Mouse (Mus musculus) bone marrow, adult 2 months (tissue): ENCODE data around the gene Dazap1. TPM values are rescaled to one million over a fixed set of nuclear protein-coding genes. Genes with fewer than 3 reads are reported as not detected.

Experiments
- H3K27ac ChIP-seq: fragments of 200-500 bp; 2 replicates; pipeline ENCODE4 v1.5.1; 2012; ENCODE audit warnings: low read depth, mild to moderate bottlenecking, control low read depth, inconsistent platforms, low read length; ENCODE audit not compliant: control insufficient read depth, poor library complexity, insufficient read depth
- H3K4me1 ChIP-seq: fragments of 200-500 bp; 2 replicates; pipeline ENCODE4 v1.6.1; 2011; ENCODE audit warnings: low read length; ENCODE audit not compliant: control insufficient read depth, insufficient read depth
- H3K4me3 ChIP-seq: fragments of 200-500 bp; replicated peaks from 2 replicates; pipeline ENCODE3; 2011; ENCODE audit warnings: mild to moderate bottlenecking, low read depth, low read length, control low read depth; ENCODE audit not compliant: control insufficient read depth
- CTCF ChIP-seq: fragments of 200-500 bp; IDR thresholded peaks from 2 replicates; pipeline ENCODE4 v1.5.1; 2011; ENCODE audit warnings: low read length, control low read depth; ENCODE audit not compliant: control insufficient read depth, insufficient read depth
- POLR2A ChIP-seq: fragments of 200-500 bp; IDR thresholded peaks from 2 replicates; pipeline ENCODE4 v1.6.1; 2011; ENCODE audit warnings: low read depth, mild to moderate bottlenecking, control low read depth, low read length, borderline replicate concordance; ENCODE audit not compliant: control insufficient read depth
- WGBS: fragments of 180-500 bp; shearing (Covaris S2); methylation state at CpG from one replicate; pipeline ENCODE4 v1.1.7; 2018; 5-methylcytosine and 5-hydroxymethylcytosine counted together
- polyA plus RNA-seq: library from polyadenylated mRNA; stranded (reverse); fragments of >200 nt; gene quantifications from 2 replicates; pipeline ENCODE4 v1.2.4, GENCODE M21; 2011; ENCODE audit warnings: low replicate concordance; ENCODE audit not compliant: missing spikeins, insufficient read depth, insufficient read length

The Dazap1 gene
- polyA plus RNA-seq, 1 experiment = 150 TPM

GRCm38 (mm10) chr10:80314494-80315001 lies 53.3 kb downstream of the Dazap1 start:
- peaks cover 4% of the 10 kb centered on the region for H3K4me1 ChIP-seq
- TF ChIP-seq CTCF (no peak), POLR2A (no peak)
- no peak overlapping the region for H3K4me3 ChIP-seq
- no peak overlapping the region for H3K27ac ChIP-seq
- 65% methylated on average over 16 of the region's 16 CpGs for WGBS

GRCm38 (mm10) chr10:80315315-80315714 lies 54.0 kb downstream of the Dazap1 start:
- no peak overlapping the region for H3K4me3 ChIP-seq
- TF ChIP-seq CTCF (no peak), POLR2A (no peak)
- H3K4me1 ChIP-seq = peaks cover 4% of the 10 kb centered on the region
- no peak overlapping the region for H3K27ac ChIP-seq
- WGBS = 56% methylated on average over 27 of the region's 27 CpGs

- Histone ChIP-seq H3K4me1 (peaks cover 10% of the 10 kb centered on the region), H3K4me3 (no peak overlapping the region), H3K27ac (no peak overlapping the region)
- TF ChIP-seq POLR2A (no peak; the same call in 1 of the 2 replicates), CTCF (no peak)
- 54% methylated on average over 11 of the region's 11 CpGs for WGBS
Observed at GRCm38 (mm10) chr10:80316359-80316781, 55.1 kb downstream of the Dazap1 start.

GRCm38 (mm10) chr10:80317011-80317410 lies 55.7 kb downstream of the Dazap1 start:
- Histone ChIP-seq H3K4me3 (no peak overlapping the region), H3K27ac (no peak overlapping the region), H3K4me1 (peaks cover 10% of the 10 kb centered on the region)
- 34% methylated on average over 10 of the region's 10 CpGs for WGBS
- no peak for TF ChIP-seq POLR2A
- TF ChIP-seq CTCF = no peak

GRCm38 (mm10) chr10:80320340-80320760 lies 59.1 kb downstream of the Dazap1 start, which contains the start of gene 2310011J03Rik:
2310011J03Rik (minus strand) TSS chr10:80320537.
- H3K4me3 ChIP-seq = peak within 1 kb of the TSS; percentile 92
- WGBS = under 1% methylated on average over 34 of the region's 34 CpGs
- peaks cover 10% of the 10 kb centered on the region for H3K4me1 ChIP-seq
- H3K27ac ChIP-seq = peak within 1 kb of the TSS; percentile 78
- no peak for TF ChIP-seq CTCF
- TF ChIP-seq POLR2A = peak; percentile 91

DNA sequence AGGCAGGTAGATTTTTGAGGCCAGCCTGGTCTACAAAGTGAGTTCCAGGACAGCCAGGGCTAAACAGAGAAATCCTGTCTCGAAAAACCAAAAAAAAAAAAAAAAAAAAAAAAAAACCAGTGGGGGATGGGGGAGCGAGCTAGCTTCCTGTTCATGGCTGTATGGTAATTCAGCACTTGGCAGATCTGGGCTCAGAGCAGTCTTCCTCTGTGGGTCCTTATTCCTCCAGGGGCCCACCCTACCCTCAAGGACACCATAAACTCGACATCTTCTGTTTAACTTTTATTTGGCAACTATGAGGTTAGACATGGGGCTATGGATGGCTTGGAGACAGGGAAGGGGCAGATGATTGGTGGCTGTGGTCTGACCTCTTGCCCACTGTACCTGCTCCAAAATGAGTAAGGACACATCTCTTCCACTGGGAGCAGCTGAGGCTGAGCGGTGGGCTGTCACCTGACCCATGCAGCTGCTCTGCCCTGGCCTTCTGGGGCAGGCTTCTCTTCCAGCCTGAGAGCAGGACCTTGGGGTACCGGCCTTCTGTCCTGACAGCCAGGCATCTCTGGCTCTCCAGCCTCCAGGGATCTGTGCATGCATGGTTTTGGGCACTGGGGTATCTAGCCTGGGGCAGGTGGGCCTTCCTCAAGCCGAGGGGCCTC lies 59.9 kb downstream of the Dazap1 start:
- no peak for TF ChIP-seq CTCF
- TF ChIP-seq POLR2A = no peak
- WGBS = 45% methylated on average over 6 of the region's 6 CpGs
- H3K4me3 ChIP-seq = no peak overlapping the region

DNA sequence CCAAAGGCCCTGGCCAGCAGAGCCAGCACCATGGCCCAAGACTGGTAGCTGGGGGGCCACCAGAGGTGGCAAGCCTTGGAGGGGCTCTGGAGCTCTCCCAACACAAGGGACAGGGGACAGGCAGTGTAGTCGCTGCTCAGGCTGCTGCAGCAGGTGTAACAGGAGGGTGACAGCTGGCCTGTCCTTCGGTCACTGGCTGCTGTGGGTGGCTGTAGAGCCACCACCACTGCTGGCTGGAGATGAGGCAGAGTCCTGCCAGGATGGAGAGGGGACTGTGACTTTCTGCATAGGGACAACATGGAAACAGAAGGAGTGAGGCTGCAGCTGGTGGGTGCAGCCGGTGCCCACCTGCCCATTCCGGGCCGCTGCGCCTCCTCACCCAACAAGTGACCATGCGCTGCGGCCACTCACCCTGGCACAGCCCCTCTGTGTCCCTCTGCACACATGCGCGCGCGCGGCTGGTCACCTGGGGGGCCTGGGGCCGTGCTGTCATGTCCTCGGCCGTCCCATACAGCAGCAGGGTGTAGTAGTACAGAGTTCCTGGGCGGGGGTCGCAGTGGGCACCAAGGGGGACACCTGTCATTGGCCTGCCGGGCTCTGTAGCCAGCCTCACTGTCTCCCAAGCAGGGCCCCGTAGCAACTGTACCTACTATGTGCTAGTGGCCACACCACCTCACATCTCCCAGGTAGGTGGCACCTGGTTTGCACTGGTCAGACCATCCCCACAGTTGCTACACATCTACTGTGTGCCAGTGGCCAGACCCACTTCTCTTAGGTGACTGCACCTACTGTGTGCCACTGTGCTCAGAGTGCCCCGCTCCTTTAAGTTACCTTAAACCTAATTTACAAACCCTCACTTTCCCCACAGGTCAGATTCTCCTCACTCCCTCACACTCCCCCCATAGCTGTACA lies 60.6 kb downstream of the Dazap1 start:
- Histone ChIP-seq H3K27ac (no peak overlapping the region), H3K4me1 (peaks cover 9% of the 10 kb centered on the region), H3K4me3 (no peak overlapping the region)
- no peak for TF ChIP-seq CTCF
- no peak for TF ChIP-seq POLR2A
- WGBS = 90% methylated on average over 21 of the region's 21 CpGs

More for the DNA sequence above, 59.9 kb downstream of the Dazap1 start:
- no peak overlapping the region for H3K27ac ChIP-seq
- peaks cover 10% of the 10 kb centered on the region for H3K4me1 ChIP-seq

GRCm38 (mm10) chr10:80322811-80323211 lies 61.5 kb downstream of the Dazap1 start:
- WGBS = under 1% methylated on average over 28 of the region's 28 CpGs
- peaks cover 8% of the 10 kb centered on the region for H3K4me1 ChIP-seq
- TF ChIP-seq CTCF = no peak
- peak; percentile 26; the same call in 1 of the 2 replicates for TF ChIP-seq POLR2A
- no peak overlapping the region for H3K27ac ChIP-seq
- H3K4me3 ChIP-seq = peak overlapping the region; percentile 82
